ENCODE assay signal across 9 mouse cellular contexts in genomic region chr13:59768531-59768930, GRCm38 (mm10). TPM values are rescaled to one million over a fixed set of nuclear protein-coding genes. Genes with fewer than 3 reads are reported as not detected.
DNase-seq lines count a peak whose midpoint lies in the region; ATAC-seq and TF ChIP-seq lines count a peak whose summit lies in the region.
"Had no signal": no experiment of that assay in that cellular context is flagged by ENCODE, and none has a peak within 500 bp of the region (broad histone marks: within the 10 kb centered on the region; RNA-seq: fewer than 3 reads in every experiment).

No protein-coding gene starts in this region.

- H3K27ac ChIP-seq in layer of hippocampus, adult 2 months = peak overlapping the region; percentile 100; the same call in 1 of the 2 replicates
- H3K27ac ChIP-seq in cortical plate, adult 2 months (ENCODE audit: insufficient read depth, low read length) = no peak overlapping the region
- H3K27ac ChIP-seq in intestine, embryonic 15.5 days = no peak overlapping the region

- peak overlapping the region; percentile 84 for H3K9ac ChIP-seq in intestine, embryonic 15.5 days

- no peak for ATAC-seq in intestine, embryonic 15.5 days
- no peak for ATAC-seq in frontal cortex, adult (ENCODE audit: low TSS enrichment)

- no peak for DNase-seq in layer of hippocampus, adult 2 months (ENCODE audit: low spot score in 2 of 2)
- no peak for DNase-seq in layer of hippocampus, postnatal 25 days (ENCODE audit: extremely low spot score in 1 of 2, low spot score in 1 of 2)
- DNase-seq in lung, postnatal 36 days = peak; percentile 31
- no peak for DNase-seq in frontal cortex, postnatal 10 days (ENCODE audit: low spot score in 2 of 2)
- no peak for DNase-seq in urinary bladder, postnatal 14 days (ENCODE audit: low spot score)

- TF ChIP-seq POLR2A in cortical plate, adult 2 months (IDR thresholded peaks at IDR 0.05; ENCODE audit: extremely low read depth, insufficient read depth, low read length) = no peak

- TF ChIP-seq CTCF in layer of hippocampus, adult 2 months (conservative IDR thresholded peaks at IDR 0.05) = no peak
- no peak for TF ChIP-seq CTCF in cortical plate, adult 2 months (IDR thresholded peaks at IDR 0.05; ENCODE audit: extremely low read depth, insufficient read depth, low read length)

- WGBS in intestine, embryonic 15.5 days = 28% methylated on average over 13 of the region's 13 CpGs

- peak overlapping the region; percentile 95 for H3K4me3 ChIP-seq in layer of hippocampus, adult 2 months
- peak overlapping the region; percentile 76 for H3K4me3 ChIP-seq in cortical plate, adult 2 months (ENCODE audit: insufficient read depth, low read length)
- H3K4me3 ChIP-seq in intestine, embryonic 15.5 days (replicated peaks) = peak overlapping the region; percentile 87

- H3K36me3 ChIP-seq in intestine, embryonic 15.5 days = no peaks in the 10 kb centered on the region

- no peaks in the 10 kb centered on the region for H3K9me3 ChIP-seq in intestine, embryonic 15.5 days

- H3K4me2 ChIP-seq in intestine, embryonic 15.5 days (replicated peaks) = peak overlapping the region; percentile 84

- H3K27me3 ChIP-seq in intestine, embryonic 15.5 days (replicated peaks) = no peaks in the 10 kb centered on the region

- H3K4me1 ChIP-seq in cortical plate, adult 2 months (ENCODE audit: control insufficient read depth, insufficient read depth, low read length) = peaks cover 7% of the 10 kb centered on the region; the same call in 1 of the 2 replicates
- H3K4me1 ChIP-seq in intestine, embryonic 15.5 days (replicated peaks) = peaks cover 33% of the 10 kb centered on the region

RNA-seq across cellular contexts. Expression of gene Isca1, which starts 1.1 kb away (rescaled TPM):
- 100 to 1,000 TPM; 138 to 142 TPM for total RNA-seq in layer of hippocampus, adult 2 months (2021)
- 100 to 1,000 TPM; 129 to 152 TPM for total RNA-seq in layer of hippocampus, postnatal 25 days (2021)
- 255 and 271 TPM in 2 replicates for polyA plus RNA-seq in cortical plate, adult 2 months (2012; rRNA removed)
- 114 and 117 TPM in 2 replicates for polyA plus RNA-seq in intestine, embryonic 15.5 days (2015; fragmentation: Nextera tagmentation; extraction: Ambion mirVana)

RNA-seq across cellular contexts. Expression of gene Gm49354, which starts 13.5 kb away (rescaled TPM):
- total RNA-seq in layer of hippocampus, adult 2 months (2021) = not detected
- not detected for total RNA-seq in layer of hippocampus, postnatal 25 days (2021)
- not detected in 2 replicates for polyA plus RNA-seq in cortical plate, adult 2 months (2012; rRNA removed)
- not detected in 2 replicates for polyA plus RNA-seq in intestine, embryonic 15.5 days (2015; fragmentation: Nextera tagmentation; extraction: Ambion mirVana)

RNA-seq across cellular contexts. Expression of gene 1700014D04Rik, which starts 22.0 kb away (rescaled TPM):
- total RNA-seq in layer of hippocampus, adult 2 months (2021) = under 1 TPM; 0.31 to 0.86 TPM
- total RNA-seq in layer of hippocampus, postnatal 25 days (2021) = under 1 TPM; 0.45 to 0.66 TPM
- polyA plus RNA-seq in cortical plate, adult 2 months (2012; rRNA removed) = 0.34 and 0.56 TPM in 2 replicates
- not detected in 2 replicates for polyA plus RNA-seq in intestine, embryonic 15.5 days (2015; fragmentation: Nextera tagmentation; extraction: Ambion mirVana)

RNA-seq across cellular contexts. Expression of gene Spata31d1d, which starts 37.0 kb away (rescaled TPM):
- not detected for total RNA-seq in layer of hippocampus, adult 2 months (2021)
- total RNA-seq in layer of hippocampus, postnatal 25 days (2021) = not detected
- 0.04 and 0.08 TPM in 2 replicates for polyA plus RNA-seq in cortical plate, adult 2 months (2012; rRNA removed)
- not detected in 2 replicates for polyA plus RNA-seq in intestine, embryonic 15.5 days (2015; fragmentation: Nextera tagmentation; extraction: Ambion mirVana)
- total RNA-seq: common myeloid progenitor, adult 5-6 weeks had no signal

RNA-seq across cellular contexts. Expression of gene Tut7, which starts 54.4 kb away (rescaled TPM):
- total RNA-seq in layer of hippocampus, adult 2 months (2021) = 10 to 100 TPM; 55.1 to 68.5 TPM
- total RNA-seq in layer of hippocampus, postnatal 25 days (2021) = 10 to 100 TPM; 59.0 to 64.0 TPM
- 36.6 and 39.0 TPM in 2 replicates for polyA plus RNA-seq in cortical plate, adult 2 months (2012; rRNA removed)
- 41.7 and 43.6 TPM in 2 replicates for polyA plus RNA-seq in intestine, embryonic 15.5 days (2015; fragmentation: Nextera tagmentation; extraction: Ambion mirVana)
